Mouse (Mus musculus): Measurements from ENCODE around the gene Rtn4rl1. TPM values are rescaled to one million over a fixed set of nuclear protein-coding genes. Genes with fewer than 3 reads are reported as not detected.
"Not testable (repeated sequence)": the region's sequence is repeated elsewhere in the genome, so short reads cannot be mapped to it uniquely, and the experiment has no call there.

Gene Rtn4rl1
- total RNA-seq, 2 experiments from 2014 or later: 54.5 to 58.5 TPM

GRCm38 (mm10) chr11:75165441-75166192 is 28.0 kb upstream of the Rtn4rl1 start:
- peak; percentile 81 for DNase-seq (ENCODE audit: low spot score in 2 of 2)

- DNase-seq (ENCODE audit: low spot score in 2 of 2): peak in 1 of 2 experiments; percentile 31
These were observed 27.3 kb upstream of the Rtn4rl1 start for GRCm38 (mm10) chr11:75166193-75166842.

GRCm38 (mm10) chr11:75166861-75167642 is 26.5 kb upstream of the Rtn4rl1 start:
- DNase-seq (ENCODE audit: low spot score in 2 of 2): peak; percentile 22 to 31

GRCm38 (mm10) chr11:75167643-75168589 is 25.7 kb upstream of the Rtn4rl1 start:
- DNase-seq (ENCODE audit: low spot score in 2 of 2): peak; percentile 21 to 28

- peak; percentile 81 to 87 for DNase-seq (ENCODE audit: low spot score in 2 of 2)
These were observed 24.8 kb upstream of the Rtn4rl1 start for GRCm38 (mm10) chr11:75168590-75169361.

- peak in 1 of 2 experiments; percentile 32 for DNase-seq (ENCODE audit: low spot score in 2 of 2)
These were observed 24.0 kb upstream of the Rtn4rl1 start, which contains the start of gene Hic1 for GRCm38 (mm10) chr11:75169405-75170080. Hic1 (minus strand) TSS chr11:75169519.

GRCm38 (mm10) chr11:75170136-75170751 is 23.3 kb upstream of the Rtn4rl1 start:
- DNase-seq (ENCODE audit: low spot score in 2 of 2): peak; percentile 93 to 94

GRCm38 (mm10) chr11:75171186-75171865 is 22.3 kb upstream of the Rtn4rl1 start:
- DNase-seq (ENCODE audit: low spot score in 2 of 2): peak; percentile 30 to 35

GRCm38 (mm10) chr11:75172151-75173094 is 21.2 kb upstream of the Rtn4rl1 start:
- DNase-seq (ENCODE audit: low spot score in 2 of 2): peak; percentile 58 to 67

GRCm38 (mm10) chr11:75173095-75173798 is 20.3 kb upstream of the Rtn4rl1 start:
- peak; percentile 96 to 97 for DNase-seq (ENCODE audit: low spot score in 2 of 2)

GRCm38 (mm10) chr11:75173799-75174165 is 19.8 kb upstream of the Rtn4rl1 start:
- DNase-seq (ENCODE audit: low spot score in 2 of 2): no peak

GRCm38 (mm10) chr11:75174574-75174973 is 19.0 kb upstream of the Rtn4rl1 start:
- DNase-seq (ENCODE audit: low spot score in 2 of 2): not testable (repeated sequence)

- no peak for DNase-seq (ENCODE audit: low spot score in 2 of 2)
These were observed 15.6 kb upstream of the Rtn4rl1 start for GRCm38 (mm10) chr11:75178011-75178410.

GRCm38 (mm10) chr11:75178672-75179208 is 14.8 kb upstream of the Rtn4rl1 start, which contains the start of gene Ovca2:
Ovca2 (minus strand) TSS chr11:75178835.
- peak; percentile 93 to 94 for DNase-seq (ENCODE audit: low spot score in 2 of 2)

- DNase-seq (ENCODE audit: low spot score in 2 of 2): peak; percentile 37 to 53
These were observed 9.5 kb upstream of the Rtn4rl1 start for GRCm38 (mm10) chr11:75183917-75184570.

Measured in layer of hippocampus, postnatal 10 days (tissue).